Mouse (Mus musculus) heart, adult 2 months (tissue): ENCODE data around the gene Srrm4. TPM values are rescaled to one million over a fixed set of nuclear protein-coding genes. Genes with fewer than 3 reads are reported as not detected.

Experiments
- DNase-seq, 2 experiments: peaks; one replicate each; pipeline ENCODE4 v3.0.0; 2021
- H3K27ac ChIP-seq: fragments of 200-600 bp; 2 replicates; pipeline ENCODE4 v1.8.1; 2022
- H3K27me3 ChIP-seq: fragments of 200-500 bp; 2 replicates; pipeline ENCODE4 v1.6.1; 2012; ENCODE audit warnings: mild to moderate bottlenecking, low read length, inconsistent platforms, mixed read lengths; ENCODE audit not compliant: control insufficient read depth, insufficient read depth
- H3K36me3 ChIP-seq: fragments of 200-500 bp; 2 replicates; pipeline ENCODE4 v1.6.1; 2012; ENCODE audit warnings: low read length, inconsistent platforms; ENCODE audit not compliant: control insufficient read depth, insufficient read depth
- H3K4me1 ChIP-seq: fragments of 200-500 bp; 2 replicates; pipeline ENCODE4 v1.6.1; 2011; ENCODE audit warnings: low read length; ENCODE audit not compliant: control insufficient read depth, insufficient read depth
- H3K4me3 ChIP-seq: fragments of 200-600 bp; 2 replicates; pipeline ENCODE4 v1.8.1; 2022
- H3K79me2 ChIP-seq: fragments of 200-500 bp; replicated peaks from 2 replicates; pipeline ENCODE4 v1.6.1; 2012; ENCODE audit warnings: mild to moderate bottlenecking, inconsistent platforms, low read length, moderate library complexity, mixed read lengths; ENCODE audit not compliant: control insufficient read depth, insufficient read depth
- H3K9ac ChIP-seq: fragments of 200-500 bp; 2 replicates; pipeline ENCODE4 v1.6.1; 2012; ENCODE audit warnings: low read depth, mild to moderate bottlenecking, control low read depth, inconsistent platforms, low read length, mixed read lengths
- CTCF ChIP-seq: fragments of 200-600 bp; IDR thresholded peaks from 2 replicates; pipeline ENCODE4 v1.8.1; 2022; ENCODE audit warnings: antibody characterized with exemption, mild to moderate bottlenecking, moderate library complexity
- EP300 ChIP-seq: fragments of 200-500 bp; IDR thresholded peaks from 2 replicates; pipeline ENCODE4 v1.6.1; 2011; ENCODE audit warnings: low read depth, low read length, control low read depth; ENCODE audit not compliant: insufficient read depth
- POLR2A ChIP-seq: fragments of 200-500 bp; IDR thresholded peaks from 2 replicates; pipeline ENCODE4 v1.6.1; 2011; ENCODE audit warnings: mild to moderate bottlenecking, low read depth, low read length, control low read depth; ENCODE audit not compliant: insufficient read depth
- WGBS: fragments of 180-500 bp; shearing (Covaris S2); methylation state at CpG from one replicate; pipeline ENCODE4 v1.1.7; 2018; 5-methylcytosine and 5-hydroxymethylcytosine counted together
- intact Hi-C: fragments of 180-260 bp; cut with DNase I; formaldehyde crosslinking; loops from one replicate; pipeline ENCODE4 v1.15.1; 2025
- polyA plus RNA-seq: library from polyadenylated mRNA; depleted of rRNA; stranded (reverse); fragments of >200 nt; gene quantifications from 2 replicates; pipeline ENCODE4 v1.2.3, GENCODE M21; 2012
- total RNA-seq, 2 experiments: library from RNA; stranded (reverse); gene quantifications; 2 replicates each; pipeline ENCODE4 v1.2.3; 2021

Srrm4 gene
- total and polyA plus RNA-seq, 3 experiments: 7.7 to 12.2 (median 9.3) TPM

DNA sequence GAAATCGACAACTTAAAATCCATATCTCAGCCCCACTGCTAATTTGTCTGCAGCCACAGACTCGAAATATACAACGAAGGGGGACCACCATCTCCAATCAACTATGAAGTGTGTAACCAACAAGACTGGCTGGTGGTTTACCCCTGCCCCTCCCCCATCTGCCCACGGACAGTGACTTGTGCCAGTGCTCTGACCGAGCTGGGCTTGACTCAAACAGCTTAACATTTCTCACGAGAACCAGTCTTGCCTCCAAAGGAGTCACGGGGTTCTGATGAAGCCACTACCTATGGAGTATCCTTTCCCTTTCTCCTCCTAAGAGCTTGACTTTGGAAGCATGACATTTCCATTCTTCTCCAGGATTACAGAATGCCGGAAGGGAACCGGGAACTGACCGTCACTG is 2.8 kb downstream of the Srrm4 start:
- Histone ChIP-seq H3K4me3 (no peak overlapping the region), H3K9ac (no peak overlapping the region), H3K27ac (no peak overlapping the region), H3K27me3 (peaks cover 11% of the 10 kb centered on the region), H3K36me3 (no peaks in the 10 kb centered on the region), H3K79me2 (no peaks in the 10 kb centered on the region), H3K4me1 (no peaks in the 10 kb centered on the region)
- intact Hi-C loops: no loop called here
- TF ChIP-seq POLR2A (no peak), CTCF (no peak), EP300 (no peak)
- DNase-seq: no peak
- WGBS: 45% methylated on average over 10 of the region's 10 CpGs

DNA sequence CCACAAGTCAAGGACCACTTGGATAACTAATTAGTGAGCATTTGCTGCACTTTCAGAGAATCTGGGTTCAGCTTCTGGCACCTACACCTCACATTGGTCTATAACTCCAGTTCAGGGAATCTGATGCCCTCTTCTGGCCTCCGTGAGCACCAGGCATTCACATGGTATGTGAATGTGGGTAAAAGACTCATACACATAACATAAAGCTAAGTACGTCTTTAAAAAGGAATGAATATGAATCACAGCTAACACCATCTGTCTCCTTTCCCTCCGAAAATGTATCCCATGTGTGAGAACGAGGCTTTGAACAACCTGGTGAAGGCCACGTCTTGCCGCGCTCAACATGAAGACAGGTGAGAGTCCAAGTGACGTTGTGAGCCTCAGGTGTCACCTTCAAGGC is 12.1 kb downstream of the Srrm4 start:
- intact Hi-C loops: no loop called here
- Histone ChIP-seq H3K4me1 (no peaks in the 10 kb centered on the region), H3K4me3 (no peak overlapping the region), H3K27ac (no peak overlapping the region), H3K79me2 (no peaks in the 10 kb centered on the region), H3K27me3 (no peaks in the 10 kb centered on the region), H3K36me3 (no peaks in the 10 kb centered on the region), H3K9ac (no peak overlapping the region)
- DNase-seq: no peak
- WGBS: 80% methylated on average over 8 of the region's 8 CpGs
- no peak for TF ChIP-seq EP300
- no peak for TF ChIP-seq CTCF
- no peak for TF ChIP-seq POLR2A

DNA sequence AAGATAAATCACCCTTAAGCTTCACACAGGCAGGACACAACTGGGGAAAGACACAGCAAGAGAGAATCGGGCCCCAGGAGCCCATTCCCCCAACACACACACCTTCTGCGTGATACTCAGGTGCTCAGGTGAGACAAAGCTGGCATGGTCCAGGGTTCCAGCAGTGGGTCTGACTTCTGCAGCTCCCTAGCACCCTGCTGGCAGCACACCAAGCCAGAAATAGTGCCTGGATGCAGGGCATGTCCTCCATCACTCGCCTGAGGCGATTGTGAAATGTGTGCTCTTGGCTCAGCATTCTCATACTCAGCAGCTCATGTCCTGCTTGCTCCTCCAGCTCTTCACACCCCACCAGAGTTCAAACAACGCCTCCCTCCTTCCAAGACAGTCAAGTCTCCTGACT is 14.5 kb downstream of the Srrm4 start:
- Histone ChIP-seq H3K79me2 (no peaks in the 10 kb centered on the region), H3K4me1 (no peaks in the 10 kb centered on the region), H3K9ac (no peak overlapping the region), H3K36me3 (no peaks in the 10 kb centered on the region), H3K27me3 (no peaks in the 10 kb centered on the region), H3K4me3 (no peak overlapping the region), H3K27ac (no peak overlapping the region)
- whole genome bisulfite sequencing: 71% methylated on average over 5 of the region's 5 CpGs
- no peak for DNase-seq
- no peak for TF ChIP-seq EP300
- TF ChIP-seq POLR2A: no peak
- TF ChIP-seq CTCF: no peak
- intact Hi-C loops: no loop called here

DNA sequence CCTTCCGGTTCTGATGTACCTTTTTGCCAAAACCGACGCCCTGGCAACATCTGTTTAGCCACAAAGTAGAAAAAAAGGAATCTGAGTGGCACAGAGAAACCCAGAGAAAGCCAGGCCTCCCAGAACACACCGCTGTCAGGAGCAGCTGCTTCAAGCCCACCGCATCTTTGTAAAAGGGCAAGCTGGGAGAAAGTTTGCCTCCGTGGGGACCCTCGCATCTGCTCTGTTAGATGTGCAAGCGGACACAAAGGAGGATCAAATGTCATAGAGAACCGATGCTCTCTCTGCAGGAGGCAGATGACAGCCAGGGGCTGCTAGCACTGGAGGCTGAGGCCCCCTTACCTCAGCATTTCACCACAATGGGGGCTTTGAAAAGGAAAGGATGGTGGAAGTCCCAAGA is 18.3 kb downstream of the Srrm4 start:
- Histone ChIP-seq H3K9ac (no peak overlapping the region), H3K36me3 (no peaks in the 10 kb centered on the region), H3K4me3 (no peak overlapping the region), H3K4me1 (no peaks in the 10 kb centered on the region), H3K27me3 (peaks cover 3% of the 10 kb centered on the region; the same call in 1 of the 2 replicates), H3K27ac (no peak overlapping the region), H3K79me2 (no peaks in the 10 kb centered on the region)
- 52% methylated on average over 9 of the region's 9 CpGs for WGBS
- no peak for TF ChIP-seq POLR2A
- TF ChIP-seq EP300: no peak
- no peak for TF ChIP-seq CTCF
- intact Hi-C loops: no loop called here
- DNase-seq: no peak

DNA sequence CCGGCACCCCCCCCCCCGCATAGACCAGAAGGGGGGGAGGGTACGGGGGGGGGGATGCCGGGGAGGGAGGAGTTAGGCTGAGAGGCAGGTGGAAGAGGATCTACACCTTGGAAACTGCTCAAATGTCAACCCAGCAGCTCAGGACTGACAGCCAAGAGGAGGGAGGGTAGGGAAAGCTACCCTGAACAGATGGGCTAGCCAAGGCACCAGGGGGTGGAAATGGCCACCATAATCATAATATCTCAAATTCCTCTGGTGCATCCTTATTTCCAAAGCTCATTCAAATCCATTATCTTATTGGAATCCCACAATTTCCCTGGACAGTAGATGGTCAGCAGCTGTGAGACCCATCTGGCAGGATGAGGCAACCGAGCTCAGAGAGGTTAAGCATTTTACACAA is 19.7 kb downstream of the Srrm4 start:
- H3K27me3 ChIP-seq: peaks cover 3% of the 10 kb centered on the region; the same call in 1 of the 2 replicates
- no peaks in the 10 kb centered on the region for H3K79me2 ChIP-seq
- DNase-seq: no peak
- H3K36me3 ChIP-seq: no peaks in the 10 kb centered on the region
- no peak overlapping the region for H3K9ac ChIP-seq
- TF ChIP-seq CTCF: no peak
- no peak for TF ChIP-seq POLR2A
- no peak for TF ChIP-seq EP300
- H3K27ac ChIP-seq: no peak overlapping the region
- no peak overlapping the region for H3K4me3 ChIP-seq
- no peaks in the 10 kb centered on the region for H3K4me1 ChIP-seq
- intact Hi-C loops: no loop called here
- WGBS: 39% methylated on average over 5 of the region's 5 CpGs

DNA sequence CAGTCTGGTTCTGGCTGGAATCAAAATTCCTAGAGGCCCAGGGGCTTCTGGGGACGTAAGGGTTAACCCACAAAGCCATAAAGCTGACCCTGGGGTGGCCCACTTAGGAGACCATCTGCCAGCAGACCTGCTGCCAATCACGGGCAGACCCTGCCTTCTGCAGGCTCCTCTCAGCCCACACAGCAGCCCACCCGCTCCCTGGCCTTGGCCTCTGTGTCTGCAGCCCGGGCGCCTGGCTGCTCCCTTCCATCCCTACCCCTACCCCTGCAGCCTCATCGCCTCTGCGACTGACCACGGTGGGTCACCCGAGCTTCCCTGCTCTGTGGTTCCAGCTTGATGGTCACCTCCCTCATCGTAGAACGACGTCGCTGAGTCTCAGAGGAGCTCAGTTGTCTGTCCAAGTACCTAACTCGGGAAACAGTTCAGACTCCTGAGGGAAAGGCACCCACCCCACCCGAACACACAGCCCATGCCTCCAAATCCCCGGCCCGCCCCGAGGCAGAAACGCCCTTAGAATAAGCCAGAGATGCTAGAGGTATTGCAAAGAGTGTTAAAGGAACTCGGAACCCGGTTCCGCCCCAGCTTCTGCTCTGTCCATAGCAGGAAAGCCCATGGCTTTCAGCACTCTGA is 20.3 kb downstream of the Srrm4 start:
- H3K4me1 ChIP-seq: no peaks in the 10 kb centered on the region
- WGBS: 17% methylated on average over 22 of the region's 22 CpGs
- DNase-seq: no peak
- H3K36me3 ChIP-seq: no peaks in the 10 kb centered on the region
- H3K9ac ChIP-seq: no peak overlapping the region
- intact Hi-C loops: no loop called here
- no peak overlapping the region for H3K27ac ChIP-seq
- H3K27me3 ChIP-seq: peaks cover 3% of the 10 kb centered on the region; the same call in 1 of the 2 replicates
- no peak overlapping the region for H3K4me3 ChIP-seq
- no peaks in the 10 kb centered on the region for H3K79me2 ChIP-seq
- TF ChIP-seq EP300 (no peak), CTCF (no peak), POLR2A (no peak)
